Mouse (Mus musculus) MEL (cell line): ENCODE measurements at regions not wholly inside any gene's neighbourhood (a gene's known extent, or its start where the extent isn't known, plus 50 kb on each side); places are given as distances from the start of the nearest gene placed in this dataset.

ENCODE experiments used
- DNase-seq: peaks from one replicate; pipeline ENCODE4 v3.0.0; 2011; ENCODE audit warnings: low read depth, low spot score
- H3K27ac ChIP-seq: 2 replicates; pipeline ENCODE4 v1.5.1; 2012; ENCODE audit warnings: low read depth, mild to moderate bottlenecking, control low read depth, low read length, moderate library complexity; ENCODE audit not compliant: control insufficient read depth
- H3K27me3 ChIP-seq, 2 experiments: fragments of 150-350 bp in 1 of 2; sonication (generic) in 1 of 2; 2 replicates each; pipeline ENCODE4 v1.6.1; 2012; ENCODE audit warnings: low read length in 2 of 2, mild to moderate bottlenecking in 2 of 2, improper control_type of control experiment in 1 of 2, moderate library complexity in 1 of 2; ENCODE audit not compliant: insufficient read depth in 2 of 2, control insufficient read depth in 1 of 2
- H3K36me3 ChIP-seq, 2 experiments: 2 replicates each; pipeline ENCODE4 v1.6.1; 2012 to 2014; ENCODE audit warnings: low read length in 2 of 2, improper control_type of control experiment in 1 of 2, inconsistent platforms in 1 of 2, mild to moderate bottlenecking in 1 of 2; ENCODE audit not compliant: insufficient read depth in 2 of 2, control insufficient read depth in 1 of 2
- H3K4me1 ChIP-seq, 2 experiments: fragments of 150-350 bp in 1 of 2; sonication (generic) in 1 of 2; 2 replicates each; pipeline ENCODE4 v1.6.1; 2012; ENCODE audit warnings: low read length in 2 of 2, improper control_type of control experiment in 1 of 2, mild to moderate bottlenecking in 1 of 2; ENCODE audit not compliant: insufficient read depth in 2 of 2, control insufficient read depth in 1 of 2
- H3K4me3 ChIP-seq, 2 experiments: fragments of 150-350 bp in 1 of 2; sonication (generic) in 1 of 2; 2 replicates each; pipeline ENCODE4 v1.5.1; 2012; ENCODE audit warnings: low read depth in 2 of 2, low read length in 2 of 2, mild to moderate bottlenecking in 2 of 2, moderate library complexity in 2 of 2, control low read depth in 1 of 2, improper control_type of control experiment in 1 of 2; ENCODE audit not compliant: control insufficient read depth in 1 of 2, insufficient read depth in 1 of 2
- H3K79me2 ChIP-seq: 2 replicates; pipeline ENCODE4 v1.6.1; 2012; ENCODE audit warnings: mild to moderate bottlenecking, low read length, moderate library complexity; ENCODE audit not compliant: control insufficient read depth, poor library complexity, insufficient read depth
- H3K9ac ChIP-seq: 2 replicates; pipeline ENCODE4 v1.6.1; 2012; ENCODE audit warnings: low read depth, mild to moderate bottlenecking, control low read depth, low read length, moderate library complexity; ENCODE audit not compliant: control insufficient read depth, poor library complexity, severe bottlenecking
- H3K9me3 ChIP-seq: fragments of 150-350 bp; sonication (generic); replicated peaks from 2 replicates; pipeline ENCODE4 v1.6.1; 2012; ENCODE audit warnings: mild to moderate bottlenecking, low read length, improper control_type of control experiment, moderate library complexity; ENCODE audit not compliant: insufficient read depth
- CHD1 ChIP-seq: IDR thresholded peaks from 2 replicates; pipeline ENCODE4 v1.6.1; 2012; ENCODE audit warnings: low read depth, mild to moderate bottlenecking, inconsistent platforms, low read length, improper control_type of control experiment
- GABPA ChIP-seq: IDR thresholded peaks from 2 replicates; pipeline ENCODE4 v1.6.1; 2012; ENCODE audit warnings: low read depth, mild to moderate bottlenecking, inconsistent platforms, low read length, improper control_type of control experiment, moderate library complexity
- GATA1 ChIP-seq: IDR thresholded peaks from 2 replicates; pipeline ENCODE4 v1.6.1; 2011; ENCODE audit warnings: low read depth, low read length, improper control_type of control experiment
- HCFC1 ChIP-seq: IDR thresholded peaks from 2 replicates; pipeline ENCODE4 v1.6.1; 2012; ENCODE audit warnings: low read depth, mild to moderate bottlenecking, inconsistent platforms, low read length, improper control_type of control experiment, moderate library complexity
- JUND ChIP-seq: IDR thresholded peaks from 2 replicates; pipeline ENCODE4 v1.6.1; 2011; ENCODE audit warnings: low read depth, mild to moderate bottlenecking, improper control_type of control experiment, low read length
- MAZ ChIP-seq: IDR thresholded peaks from 2 replicates; pipeline ENCODE4 v1.6.1; 2012; ENCODE audit warnings: low read depth, mild to moderate bottlenecking, inconsistent platforms, low read length, improper control_type of control experiment
- MEF2A ChIP-seq: IDR thresholded peaks from 2 replicates; pipeline ENCODE4 v1.6.1; 2014; ENCODE audit warnings: low read depth, mild to moderate bottlenecking, inconsistent platforms, low read length, improper control_type of control experiment; ENCODE audit not compliant: poor library complexity, insufficient replicate concordance, severe bottlenecking; ENCODE audit errors: extremely low read depth
- MYC ChIP-seq: IDR thresholded peaks from 2 replicates; pipeline ENCODE4 v1.6.1; 2011; ENCODE audit warnings: low read depth, mild to moderate bottlenecking, low read length, improper control_type of control experiment, moderate library complexity
- NELFE ChIP-seq: IDR thresholded peaks from 2 replicates; pipeline ENCODE4 v1.6.1; 2011; ENCODE audit warnings: low read depth, low read length, improper control_type of control experiment
- NRF1 ChIP-seq: IDR thresholded peaks from 2 replicates; pipeline ENCODE4 v1.6.1; 2014; ENCODE audit warnings: low read depth, mild to moderate bottlenecking, inconsistent platforms, low read length, improper control_type of control experiment, moderate library complexity; ENCODE audit not compliant: poor library complexity, insufficient read depth, severe bottlenecking
- POLR2A ChIP-seq, 2 experiments: IDR thresholded peaks; 2 replicates each; pipeline ENCODE4 v1.6.1; 2011 to 2012; ENCODE audit warnings: low read length in 2 of 2, mild to moderate bottlenecking in 2 of 2, control low read depth in 1 of 2, improper control_type of control experiment in 1 of 2, low read depth in 1 of 2, moderate library complexity in 1 of 2; ENCODE audit not compliant: control insufficient read depth in 1 of 2, insufficient read depth in 1 of 2, poor library complexity in 1 of 2
- RAD21 ChIP-seq: IDR thresholded peaks from 2 replicates; pipeline ENCODE4 v1.6.1; 2011; ENCODE audit warnings: mild to moderate bottlenecking, low read depth, low read length, improper control_type of control experiment
- RCOR1 ChIP-seq: IDR thresholded peaks from 2 replicates; pipeline ENCODE4 v1.6.1; 2012; ENCODE audit warnings: low read depth, mild to moderate bottlenecking, inconsistent platforms, low read length, improper control_type of control experiment
- SIN3A ChIP-seq: IDR thresholded peaks from 2 replicates; pipeline ENCODE4 v1.6.1; 2012; ENCODE audit warnings: low read length, improper control_type of control experiment, inconsistent platforms
- SMC3 ChIP-seq: IDR thresholded peaks from 2 replicates; pipeline ENCODE4 v1.6.1; 2011; ENCODE audit warnings: low read depth, low read length, improper control_type of control experiment
- TCF12 ChIP-seq: IDR thresholded peaks from 2 replicates; pipeline ENCODE4 v1.6.1; 2014; ENCODE audit warnings: low read depth, mild to moderate bottlenecking, inconsistent platforms, low read length, improper control_type of control experiment, moderate library complexity
- ZKSCAN1 ChIP-seq: IDR thresholded peaks from 2 replicates; pipeline ENCODE4 v1.6.1; 2012; ENCODE audit warnings: low read depth, mild to moderate bottlenecking, inconsistent platforms, low read length, improper control_type of control experiment, moderate library complexity

DNA sequence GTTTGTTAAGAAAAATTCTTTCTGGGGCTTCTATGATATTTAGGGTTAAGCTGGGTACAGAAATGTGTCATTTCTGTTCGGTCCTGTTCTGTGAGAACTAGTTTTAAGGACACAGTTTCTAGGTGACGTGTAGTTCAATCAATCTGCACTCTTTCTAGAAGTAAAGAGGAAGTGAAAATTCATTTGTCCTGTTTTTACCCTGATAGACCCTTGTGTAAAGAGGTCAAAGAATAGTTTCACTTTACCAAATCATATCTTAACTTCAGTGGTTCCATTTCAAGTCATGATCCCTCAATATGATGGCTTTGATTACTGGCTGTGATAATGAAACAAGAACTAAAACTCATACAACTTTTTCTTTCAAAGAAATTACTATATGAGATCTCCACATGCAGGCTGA, 152.3 kb upstream of the Phactr1 start:
- Histone ChIP-seq H3K4me3 (no peak overlapping the region), H3K36me3 (no peaks in the 10 kb centered on the region), H3K27ac (no peak overlapping the region), H3K79me2 (no peaks in the 10 kb centered on the region), H3K4me1 (no peaks in the 10 kb centered on the region), H3K9me3 (no peaks in the 10 kb centered on the region), H3K27me3 (no peaks in the 10 kb centered on the region), H3K9ac (no peak overlapping the region)
- TF ChIP-seq MYC, result no peak
- no peak for TF ChIP-seq RCOR1
- DNase-seq, result no peak

DNA sequence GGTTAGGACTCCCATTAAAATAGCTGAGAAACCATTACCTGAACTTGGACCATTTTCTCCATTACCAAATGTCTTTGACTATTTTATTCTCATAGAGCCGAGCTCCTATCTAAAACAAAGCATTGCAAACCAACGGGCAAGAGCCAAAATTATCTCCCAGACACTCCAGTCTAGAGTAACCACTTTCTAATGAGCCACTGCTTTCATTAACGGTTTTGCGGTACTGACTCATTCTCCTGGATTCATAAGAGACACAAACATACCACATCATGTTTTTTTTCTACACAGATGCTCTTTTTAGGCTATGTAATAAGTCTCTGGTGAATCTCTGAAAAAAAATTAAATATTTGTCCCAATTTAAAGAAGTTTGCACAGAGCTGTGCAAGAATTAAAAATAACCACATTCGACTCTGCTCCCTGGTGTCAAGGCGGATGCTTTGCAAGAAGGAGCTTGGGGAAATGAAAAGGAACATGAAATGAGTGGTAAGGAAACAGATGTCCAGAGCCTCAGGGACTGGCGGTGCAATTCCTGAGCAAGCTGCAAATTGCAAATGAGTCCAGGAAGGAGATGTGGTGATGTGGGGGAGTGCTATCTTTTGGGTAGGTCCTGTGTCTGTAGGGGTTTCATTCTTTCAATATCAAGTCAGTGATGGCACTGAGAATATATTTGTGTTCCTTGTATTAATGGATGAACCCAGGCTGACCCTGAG, 143.8 kb upstream of the Phactr1 start:
- H3K9ac ChIP-seq, result no peak overlapping the region
- no peak overlapping the region for H3K4me3 ChIP-seq
- TF ChIP-seq MYC (no peak), MEF2A (no peak), GABPA (no peak), SMC3 (no peak), NELFE (no peak), HCFC1 (no peak), RAD21 (no peak), MAZ (no peak), CHD1 (no peak), POLR2A (IDR thresholded peaks at IDR 0.05; ENCODE audit: control insufficient read depth in 1 of 2, insufficient read depth in 1 of 2, low read depth in 1 of 2, low read length in 2 of 2, poor library complexity in 1 of 2) (no peak), NRF1 (no peak), SIN3A (no peak), ZKSCAN1 (no peak), TCF12 (no peak)
- TF ChIP-seq, all 39 proteins: peak for 0
- Histone ChIP-seq H3K27ac (no peak overlapping the region), H3K79me2 (no peaks in the 10 kb centered on the region), H3K27me3 (no peaks in the 10 kb centered on the region), H3K36me3 (no peaks in the 10 kb centered on the region), H3K4me1 (no peaks in the 10 kb centered on the region), H3K9me3 (no peaks in the 10 kb centered on the region)
- DNase-seq, result no peak

GRCm38 (mm10) chr13:42538046-42538445, 142.4 kb upstream of the Phactr1 start:
- no peak overlapping the region for H3K27ac ChIP-seq
- no peaks in the 10 kb centered on the region for H3K79me2 ChIP-seq
- no peaks in the 10 kb centered on the region for H3K4me1 ChIP-seq
- no peaks in the 10 kb centered on the region for H3K9me3 ChIP-seq
- no peaks in the 10 kb centered on the region for H3K27me3 ChIP-seq
- no peak overlapping the region for H3K4me3 ChIP-seq
- no peaks in the 10 kb centered on the region for H3K36me3 ChIP-seq
- no peak for DNase-seq
- no peak overlapping the region for H3K9ac ChIP-seq
- TF ChIP-seq GATA1, result no peak
- TF ChIP-seq JUND, result no peak
- TF ChIP-seq, all 39 proteins: peak for 0
